Mouse (Mus musculus): ENCODE results near the gene Tarsl2.

DNA sequence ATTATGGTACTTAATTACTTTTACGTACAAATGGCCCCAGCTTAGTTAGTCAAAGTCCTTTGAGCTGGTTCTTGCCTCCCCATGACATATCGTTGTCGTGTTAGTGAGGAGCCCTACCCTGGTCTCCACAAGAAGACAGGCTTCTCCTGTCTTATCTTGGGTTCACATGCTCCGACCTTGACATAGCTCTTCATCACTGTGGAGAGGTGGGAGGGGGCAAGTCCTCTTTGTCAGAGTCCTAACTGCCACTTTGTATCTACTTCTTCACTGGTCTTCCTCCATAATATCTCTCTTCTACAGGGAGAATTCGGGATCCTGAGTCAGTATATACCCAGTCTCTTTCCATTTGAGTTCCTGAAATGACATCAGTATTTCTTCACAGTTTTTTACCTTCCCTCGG lies 4.0 kb upstream of the Tarsl2 start:
- no peak for TF ChIP-seq CTCF (IDR thresholded peaks at IDR 0.05; ENCODE audit: control insufficient read depth, insufficient read depth, insufficient read length)
- TF ChIP-seq MYOD1 (IDR thresholded peaks at IDR 0.05; ENCODE audit: control insufficient read depth, insufficient read length, low read depth) = no peak

All from C2C12 (cell line).